Mouse (Mus musculus) left cerebral cortex, adult 9 months (tissue): ENCODE measurements at regions not wholly inside any gene's neighbourhood (a gene's known extent, or its start where the extent isn't known, plus 50 kb on each side); places are given as distances from the start of the nearest gene placed in this dataset.

Experiments
- DNase-seq, 2 experiments: peaks; one replicate each; pipeline ENCODE4 v3.0.0; 2022; ENCODE audit warnings: low spot score in 2 of 2

DNA sequence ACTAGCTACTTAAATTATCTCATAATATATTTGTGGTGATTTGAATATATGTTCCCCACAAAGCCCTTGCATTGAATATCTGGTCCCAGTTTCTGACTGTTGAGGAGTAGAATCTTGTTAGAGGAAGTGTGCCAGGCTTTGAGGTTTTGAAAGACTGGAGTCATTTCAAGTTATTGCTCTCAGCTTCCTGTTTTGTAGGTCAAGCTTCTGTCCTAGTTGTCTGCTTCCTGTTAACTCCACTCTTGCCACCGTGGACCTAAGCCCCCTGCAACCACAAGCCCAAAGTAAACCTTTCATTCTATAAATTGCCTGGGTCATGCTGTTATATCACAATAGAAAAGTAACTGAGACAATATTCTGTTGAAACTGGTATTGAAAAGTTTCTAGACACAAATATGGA, 1232.3 kb upstream of the Lrrc6 start:
- no peak for DNase-seq

DNA sequence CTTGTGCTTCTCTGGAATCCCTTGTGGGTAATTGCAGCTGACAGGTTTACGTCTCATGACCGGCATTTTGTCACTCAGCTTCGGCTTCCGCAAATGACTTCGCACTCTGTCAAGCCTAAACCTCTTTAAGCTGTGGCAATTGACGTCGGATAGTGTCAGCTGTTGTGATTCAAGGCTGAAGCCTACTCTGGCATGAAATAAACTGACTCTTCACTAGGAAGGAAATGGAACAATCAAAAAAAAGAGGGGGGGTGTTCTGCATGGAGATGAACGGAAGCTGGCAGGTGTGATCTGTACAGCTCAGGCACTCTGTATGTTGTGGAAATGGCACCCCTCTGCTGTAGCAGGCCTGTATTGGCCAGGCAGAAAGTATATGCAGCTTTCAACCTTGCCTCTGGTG, 1228.8 kb upstream of the Lrrc6 start:
- DNase-seq, result no peak

DNA sequence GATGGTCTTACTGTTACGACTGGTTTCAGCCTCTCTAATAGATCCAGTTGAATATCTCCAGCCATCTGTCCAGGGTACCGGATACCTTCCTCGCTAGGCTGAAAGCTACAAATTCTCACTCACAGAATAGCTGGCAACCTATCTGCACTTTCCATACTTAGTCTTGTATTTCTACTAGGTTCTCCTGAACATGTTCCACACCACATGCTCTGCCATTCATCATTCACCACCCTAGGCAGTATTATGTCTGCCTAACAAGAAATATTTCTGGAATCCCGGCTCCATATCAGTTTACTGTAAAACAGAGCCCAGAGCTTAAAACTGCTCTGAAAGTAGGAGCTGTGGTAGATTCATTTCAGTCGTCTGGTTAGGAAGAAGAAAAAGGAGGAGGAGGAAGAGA, 1224.5 kb upstream of the Lrrc6 start:
- DNase-seq, result no peak

DNA sequence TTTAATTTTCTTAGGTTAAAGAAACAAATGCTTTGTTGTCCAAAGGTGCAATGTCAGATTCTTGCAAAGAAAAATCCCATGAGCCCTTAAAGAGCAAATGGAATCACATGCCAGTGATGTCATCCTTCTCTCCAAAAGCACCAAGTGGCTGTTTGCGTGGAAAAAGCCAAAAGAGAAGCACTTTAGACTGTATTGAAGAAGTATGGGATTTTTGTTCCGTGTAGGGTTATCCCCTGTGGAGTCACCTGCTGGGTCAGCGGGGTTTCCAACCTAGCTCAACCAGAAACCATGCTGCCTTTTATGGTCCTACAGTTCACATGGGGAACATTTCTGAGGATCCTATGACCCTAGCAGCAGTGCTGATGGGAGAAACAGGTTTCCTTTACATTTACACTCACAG, 1213.5 kb upstream of the Lrrc6 start:
- DNase-seq, result no peak

DNA sequence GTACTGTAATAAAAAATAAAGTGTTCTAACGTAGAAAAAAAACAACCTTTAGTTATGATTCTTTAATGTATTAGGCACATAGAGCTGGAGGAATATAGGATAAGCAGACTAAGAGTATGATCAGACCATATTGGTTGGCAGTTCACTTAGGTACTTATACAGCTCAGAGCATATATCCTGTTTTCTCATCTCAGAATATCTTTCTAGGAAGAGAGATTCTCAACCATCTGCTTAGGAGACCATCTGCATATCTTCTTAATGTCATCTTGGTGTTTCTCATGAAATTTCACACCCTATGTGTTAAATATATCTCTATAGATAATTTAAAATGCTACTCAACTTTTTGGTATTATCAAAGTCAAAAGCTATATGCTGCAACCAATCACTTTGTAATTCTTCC, 1185.4 kb upstream of the Lrrc6 start:
- DNase-seq, result peak in 1 of 2 experiments; percentile 25

DNA sequence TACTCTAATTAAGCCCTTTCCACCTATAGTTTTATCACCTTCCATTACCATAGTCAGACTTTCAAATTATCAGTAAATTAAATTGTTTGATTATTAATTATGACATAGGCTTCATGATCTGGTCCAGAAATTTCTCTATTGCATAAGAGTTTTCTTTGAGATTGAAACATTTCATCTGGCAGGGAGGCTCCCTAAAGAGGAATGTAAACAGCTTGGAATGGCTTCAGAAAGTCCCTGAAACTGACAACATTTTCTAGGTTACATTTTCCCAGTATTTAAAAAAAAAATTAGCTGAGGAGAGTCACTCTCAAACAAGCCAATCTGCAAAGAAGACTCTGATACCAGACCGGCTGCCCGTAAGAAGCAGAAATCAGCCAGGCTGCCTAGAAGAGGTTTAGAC, 1172.6 kb upstream of the Lrrc6 start:
- DNase-seq, result no peak

DNA sequence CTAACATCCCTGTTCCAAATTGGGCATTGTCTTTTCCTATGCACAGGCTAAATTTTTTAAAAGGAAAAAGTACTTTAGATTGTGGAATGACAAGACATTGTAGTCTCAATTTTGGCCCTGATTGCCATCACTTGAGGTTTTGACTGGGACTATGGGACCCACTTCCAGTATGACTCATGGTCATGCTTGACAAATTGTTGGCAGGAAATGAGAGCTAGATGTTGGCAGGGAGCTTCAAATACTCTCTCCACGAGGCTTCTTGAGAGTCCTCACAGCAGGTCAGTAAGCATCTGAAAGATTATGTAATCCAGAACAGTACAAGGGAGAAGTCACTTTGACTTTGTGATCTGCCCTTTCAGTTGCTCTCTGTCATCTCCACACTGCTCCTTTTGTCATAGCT, 1135.4 kb upstream of the Lrrc6 start:
- DNase-seq, result no peak

DNA sequence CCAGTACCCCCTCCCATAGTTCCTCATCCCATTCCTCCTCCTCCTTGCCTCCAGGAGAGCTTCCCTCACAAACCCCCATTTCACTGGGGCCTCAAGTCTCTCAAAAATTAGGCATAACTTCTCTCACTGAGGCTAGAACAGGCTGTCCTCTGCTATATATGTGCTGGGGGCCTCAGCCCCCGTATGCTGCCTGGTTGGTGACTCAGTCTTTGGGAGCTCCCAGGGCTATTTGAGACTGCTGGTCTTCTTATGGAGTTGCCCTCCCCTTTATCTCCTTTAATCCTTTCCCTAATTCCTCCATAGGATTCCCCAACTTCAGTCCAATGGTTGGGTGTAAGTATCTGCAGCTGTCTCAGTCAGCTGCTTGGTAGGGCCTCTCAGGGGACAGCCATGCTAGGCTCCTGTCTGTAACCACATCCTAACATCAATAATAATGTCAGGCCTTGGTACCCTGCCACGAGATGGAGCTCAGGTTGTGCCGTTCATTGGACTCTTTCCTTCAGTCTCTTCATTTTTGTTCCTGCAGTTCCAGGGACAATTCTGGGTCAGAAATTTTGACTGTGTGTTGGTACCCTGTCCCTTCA, 1126.1 kb upstream of the Lrrc6 start:
- no peak for DNase-seq

DNA sequence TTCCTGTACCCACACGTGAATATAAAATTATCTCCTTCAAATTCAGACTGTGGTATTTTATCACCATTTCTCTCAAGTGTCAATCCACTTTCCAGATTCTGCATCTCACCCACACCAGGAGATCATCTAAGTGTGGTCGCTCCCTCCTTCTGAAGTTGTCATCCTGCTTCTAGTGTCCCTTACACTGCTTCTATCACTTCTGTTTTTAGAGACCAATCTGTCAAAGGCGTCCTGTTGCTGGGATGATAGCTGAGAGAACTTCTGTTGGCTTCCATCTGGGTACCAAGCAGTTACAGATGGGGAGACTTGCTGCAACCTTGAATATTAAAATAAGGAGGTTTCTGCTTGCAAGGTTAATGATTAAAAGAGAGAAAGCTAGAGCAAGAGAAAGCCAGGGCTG, 1111.2 kb upstream of the Lrrc6 start:
- peak; percentile 10 to 28 for DNase-seq

DNA sequence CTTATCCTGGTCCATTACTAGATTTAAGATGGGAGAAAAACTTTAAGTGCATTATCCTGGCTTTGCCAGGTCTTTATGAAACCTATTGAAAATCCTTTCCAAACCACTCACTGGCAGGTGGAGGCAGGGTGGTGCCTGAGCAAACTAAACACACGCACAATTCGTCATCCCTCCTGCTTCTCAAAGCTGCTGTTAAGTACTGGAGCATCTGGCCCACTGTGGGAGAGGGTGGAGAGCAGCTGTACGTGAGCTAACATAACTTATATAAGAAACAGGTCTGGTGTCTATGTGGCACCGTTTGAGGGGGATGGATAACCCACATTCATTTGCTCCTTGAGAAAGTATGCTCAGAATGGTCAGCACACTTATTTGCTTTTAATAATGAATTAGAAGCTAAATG, 1097.7 kb upstream of the Lrrc6 start:
- DNase-seq, result peak; percentile 4 to 27

DNA sequence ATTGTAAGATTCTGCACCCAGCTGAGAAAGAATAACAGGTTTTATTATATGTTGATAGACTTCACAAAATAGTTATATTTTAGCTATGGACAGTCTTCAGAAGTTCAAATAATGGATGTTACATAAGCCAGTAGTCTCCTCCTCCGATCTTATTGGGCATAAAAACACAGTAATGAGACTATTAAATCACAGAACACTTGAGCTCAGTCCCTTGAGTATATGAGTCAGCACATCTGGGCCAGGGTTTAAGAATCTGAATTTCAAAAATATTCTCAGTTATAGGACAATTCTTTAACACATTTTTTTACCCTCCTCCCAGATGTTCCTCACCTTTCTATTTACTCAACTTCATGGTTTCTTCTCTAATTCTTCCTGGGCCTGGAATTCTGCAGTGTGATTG, 1075.9 kb upstream of the Lrrc6 start:
- DNase-seq, result no peak

DNA sequence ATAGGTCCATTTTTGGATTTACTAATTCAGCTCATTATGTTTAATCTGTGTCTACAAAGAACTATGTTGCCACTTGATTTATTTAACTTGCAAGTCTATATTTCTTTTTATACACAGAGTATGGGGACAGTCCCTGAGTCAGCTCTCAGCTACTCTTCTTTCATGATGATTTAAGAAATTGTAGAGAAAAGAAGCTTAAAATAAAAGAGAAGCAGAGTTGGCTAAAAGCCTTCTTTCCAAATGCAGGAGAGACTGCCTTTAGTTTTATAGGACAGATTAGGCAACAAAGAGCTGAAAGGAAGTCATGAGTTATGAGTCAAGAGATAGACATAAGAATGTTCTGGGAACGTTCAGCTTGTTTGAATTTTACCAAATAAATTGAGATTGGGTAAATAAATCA, 1070.9 kb upstream of the Lrrc6 start:
- no peak for DNase-seq

DNA sequence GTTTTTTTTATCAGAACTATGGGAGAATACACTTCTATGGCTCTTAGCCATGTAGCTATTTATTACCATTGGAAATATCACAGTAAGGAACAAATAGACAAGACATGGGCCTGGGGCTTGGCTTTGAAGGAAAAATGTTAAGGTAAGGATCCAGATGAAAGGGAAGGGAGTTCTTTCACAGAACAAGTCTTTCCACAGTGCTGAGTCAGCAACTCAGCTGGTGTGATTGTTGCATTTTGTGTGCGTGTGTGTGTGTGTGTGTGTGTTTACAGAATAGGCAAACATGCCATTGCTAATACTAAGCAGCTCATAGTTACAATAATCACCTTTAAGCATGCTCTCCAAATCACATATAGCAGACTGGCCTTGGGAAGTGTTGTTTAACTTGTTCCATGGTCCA, 1056.6 kb upstream of the Lrrc6 start:
- DNase-seq, result no peak

DNA sequence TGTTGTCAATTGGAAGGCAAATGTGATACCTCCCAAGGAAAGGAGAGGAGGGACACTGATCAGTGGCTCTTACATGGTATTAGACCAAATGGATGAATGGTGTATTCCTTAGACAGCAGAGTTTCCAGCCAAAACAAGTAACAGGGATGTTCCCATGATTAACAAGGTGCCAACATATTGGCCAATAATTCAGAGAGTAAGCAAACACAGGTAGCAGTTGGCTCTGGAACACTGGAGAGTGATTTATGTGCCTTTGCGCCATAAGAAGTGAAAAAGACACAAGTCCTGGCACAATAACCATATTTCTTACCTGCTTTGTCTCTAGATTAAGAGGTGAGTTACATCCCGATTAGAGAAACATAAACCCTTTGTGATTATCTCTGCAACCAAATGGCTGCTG, 1051.2 kb upstream of the Lrrc6 start:
- DNase-seq, result no peak

DNA sequence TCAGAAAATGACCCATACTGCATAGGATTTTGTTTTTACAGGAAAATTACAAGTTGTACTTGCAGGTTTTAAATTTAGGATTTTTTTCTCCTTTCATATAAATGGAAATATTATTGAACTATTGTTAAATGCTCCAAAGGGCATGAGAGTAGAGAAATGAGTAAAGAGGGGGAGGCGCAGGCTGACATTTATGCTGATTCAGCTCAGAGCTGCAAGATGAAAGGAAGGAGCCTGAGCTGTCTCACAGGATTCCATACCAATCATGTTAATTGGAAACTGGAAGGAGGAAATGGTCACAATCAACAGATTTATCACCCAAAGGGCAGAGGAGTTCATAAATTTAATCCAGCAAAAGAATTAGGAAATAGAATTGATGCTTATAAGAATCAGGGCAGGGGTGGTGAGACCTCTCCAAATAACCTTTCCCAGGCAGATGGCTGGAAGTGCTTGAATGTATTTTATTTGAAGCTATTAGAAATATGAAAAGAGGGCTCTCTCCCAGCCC, 1046.2 kb upstream of the Lrrc6 start:
- DNase-seq, result no peak

DNA sequence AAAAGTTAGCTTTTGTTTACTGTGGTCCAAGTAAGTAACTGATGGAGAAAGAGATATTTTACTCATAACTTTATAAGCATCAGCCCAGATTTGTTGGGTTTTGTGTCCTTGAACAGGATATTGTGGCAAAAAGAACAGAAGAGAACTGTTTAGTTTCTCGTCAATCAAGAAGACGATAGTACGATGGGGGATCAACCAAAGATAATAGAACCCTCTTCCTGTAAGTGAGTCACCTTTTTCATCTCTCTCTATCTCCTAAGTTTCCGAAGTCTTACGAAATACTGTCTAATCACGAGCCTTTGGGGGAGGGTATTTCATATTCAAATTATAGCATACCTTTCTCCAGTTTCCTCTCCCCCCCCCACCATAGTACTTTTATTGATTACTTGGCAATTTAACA, 1045.0 kb upstream of the Lrrc6 start:
- no peak for DNase-seq

DNA sequence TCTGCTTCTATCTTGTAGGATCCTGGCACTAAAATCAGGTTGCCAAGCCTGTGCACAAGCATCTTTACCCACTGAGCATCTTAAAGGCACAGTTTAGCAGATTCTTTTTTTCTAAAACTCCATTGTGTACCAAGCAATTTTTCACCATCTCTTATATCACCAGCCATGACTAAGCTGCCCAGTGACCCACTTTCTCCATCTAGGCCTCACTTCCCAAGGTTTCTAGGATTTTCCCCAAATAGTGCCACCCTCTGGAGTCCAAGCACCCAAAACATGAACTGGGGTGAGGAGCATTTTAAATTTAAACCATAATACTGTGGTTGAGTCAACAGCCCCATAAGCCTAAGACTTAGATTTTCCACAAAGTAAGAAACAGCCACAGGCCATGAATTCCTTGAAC, 1013.0 kb upstream of the Lrrc6 start:
- no peak for DNase-seq

DNA sequence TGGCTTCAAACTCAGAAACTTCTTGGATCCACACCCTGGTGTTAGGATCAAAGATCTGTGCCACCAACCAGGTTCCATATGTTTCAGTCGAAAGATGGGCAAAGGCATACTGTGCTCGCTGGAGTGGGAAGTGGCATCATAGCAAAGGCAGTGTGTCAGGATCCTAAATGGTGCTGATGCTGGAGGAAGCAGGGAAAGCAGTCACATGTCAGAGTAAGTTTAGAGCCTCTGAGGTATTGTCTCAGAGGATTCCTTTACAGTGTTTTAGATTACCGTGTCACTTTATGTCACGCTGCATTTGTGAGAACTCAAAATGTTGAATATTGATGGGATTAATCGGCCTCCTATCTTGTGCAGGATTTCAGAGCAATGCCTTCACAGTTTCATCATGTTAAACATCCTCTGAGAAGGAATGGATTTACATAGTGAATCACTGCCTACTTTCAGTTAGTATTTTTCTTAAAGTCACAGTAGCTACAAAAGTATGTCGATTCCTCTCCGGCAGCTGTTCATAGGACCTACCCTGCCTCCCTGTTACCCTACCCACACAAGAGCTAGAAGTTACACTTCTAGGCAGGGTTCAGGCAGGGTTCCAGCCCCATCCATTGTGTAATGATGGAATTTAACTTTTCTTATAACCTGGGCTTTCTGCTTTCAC, 994.4 kb upstream of the Lrrc6 start:
- no peak for DNase-seq

DNA sequence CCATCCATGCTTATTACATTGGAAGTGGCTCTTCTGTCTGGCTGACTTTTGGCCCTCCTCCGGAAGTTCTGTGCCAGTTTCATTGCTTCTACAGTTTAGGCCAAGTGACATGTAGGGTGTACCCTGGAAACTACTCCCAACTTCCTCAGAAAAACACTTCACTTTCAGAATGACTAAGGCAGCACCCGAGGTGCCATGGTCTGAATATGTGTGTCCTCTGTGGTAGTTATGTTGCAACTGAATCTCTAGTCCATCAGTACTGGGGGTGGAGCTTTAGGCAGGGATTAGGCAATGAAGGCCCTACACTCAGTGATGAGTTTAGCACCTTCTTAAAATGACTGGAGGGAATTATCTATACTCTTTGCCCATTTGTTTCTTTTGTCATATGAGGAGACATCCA, 981.0 kb upstream of the Lrrc6 start:
- DNase-seq, result no peak

DNA sequence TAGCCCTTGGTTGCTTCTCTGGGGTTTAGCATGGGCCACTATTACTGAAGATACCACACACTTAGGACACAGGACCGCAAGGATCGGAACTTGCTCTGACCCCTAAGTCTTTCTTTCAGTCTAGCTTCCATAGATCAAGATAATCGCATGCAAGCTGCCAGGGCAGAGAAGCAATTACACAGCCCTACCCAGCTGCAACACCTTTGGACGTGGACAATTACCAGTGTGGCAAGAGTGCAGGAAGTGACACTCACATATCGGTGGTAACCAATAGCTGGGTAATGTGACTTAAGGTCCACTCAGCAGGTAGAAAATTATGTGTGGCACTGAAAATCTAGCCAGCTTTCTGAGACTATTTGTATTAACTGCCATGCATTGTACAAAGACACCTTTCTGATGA, 973.6 kb upstream of the Lrrc6 start:
- DNase-seq, result no peak

DNA sequence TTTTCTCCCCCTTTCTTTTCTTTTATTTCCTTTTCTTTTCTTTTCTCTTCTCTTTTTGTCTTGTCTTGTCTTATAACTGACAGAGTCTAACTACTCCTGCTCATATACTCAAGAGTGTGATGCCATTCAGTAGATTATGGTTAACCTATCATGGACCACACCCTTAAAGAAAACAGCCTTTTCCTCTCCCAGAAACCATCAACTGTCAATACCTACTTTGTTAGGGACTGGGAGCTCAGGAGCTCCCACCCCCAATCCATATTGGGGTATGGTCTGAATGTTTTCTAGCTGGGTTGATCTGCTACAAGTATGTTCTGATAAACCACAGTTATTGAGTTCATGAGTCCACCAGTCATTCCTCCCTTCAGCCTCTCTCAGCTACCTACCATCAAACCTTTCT, 972.3 kb upstream of the Lrrc6 start:
- DNase-seq, result no peak

DNA sequence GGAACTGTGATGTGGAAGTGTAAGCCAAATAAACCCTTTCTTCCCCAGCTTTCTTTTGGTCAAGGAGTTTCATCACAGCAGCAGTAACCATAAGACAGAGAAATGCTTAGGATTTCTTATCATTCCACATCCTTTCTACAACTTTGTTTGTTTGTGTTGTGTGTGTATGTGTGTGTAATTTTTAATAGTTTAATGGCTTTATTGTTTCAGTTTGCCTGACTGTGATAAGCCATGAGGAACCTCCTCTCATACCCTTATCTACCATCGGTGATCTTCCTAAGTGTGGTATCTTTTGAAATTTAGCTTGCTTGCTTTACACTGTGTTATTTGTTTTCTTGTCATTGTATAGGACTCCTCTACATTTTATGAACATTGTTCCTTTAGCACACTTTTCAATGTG, 970.6 kb upstream of the Lrrc6 start:
- DNase-seq, result no peak

DNA sequence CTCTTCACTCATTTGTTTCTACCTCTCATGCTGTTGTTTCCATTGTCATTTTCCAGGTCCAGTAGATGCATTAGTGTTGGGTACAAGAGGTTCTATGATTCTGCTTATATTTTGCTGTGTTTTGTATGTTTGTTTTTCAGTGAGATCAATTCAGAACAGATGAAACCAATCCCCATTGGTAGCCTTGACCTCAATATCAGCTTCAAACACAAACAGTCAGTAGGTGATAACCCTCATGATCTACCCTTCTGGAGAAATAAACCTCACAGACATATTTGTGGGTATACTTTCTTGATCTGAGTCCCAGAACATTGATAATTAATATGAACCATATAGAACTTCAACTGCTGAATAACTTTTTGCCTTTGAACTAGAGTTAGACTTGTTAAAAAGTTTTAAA, 969.3 kb upstream of the Lrrc6 start:
- no peak for DNase-seq
